Mouse (Mus musculus) G1E (cell line): Measurements from ENCODE around the gene Pkd2l1. TPM values are rescaled to one million over a fixed set of nuclear protein-coding genes. Genes with fewer than 3 reads are reported as not detected.
A peak's percentile ranks its signal among the peaks of the same experiment; 100 is the strongest.

Experiments
- ATAC-seq: 2 replicates; pipeline ENCODE4 v1.8.0; 2016; ENCODE audit warnings: mild to moderate bottlenecking; ENCODE audit not compliant: insufficient number of reproducible peaks, poor library complexity, low FRiP score, severe bottlenecking; ENCODE audit errors: extremely low read depth
- DNase-seq: peaks from one replicate; pipeline ENCODE4 v3.0.0; 2012; ENCODE audit warnings: low spot score
- H3K27me3 ChIP-seq: 2 replicates; pipeline ENCODE4 v1.6.1; 2012; ENCODE audit warnings: mild to moderate bottlenecking, low read length, inconsistent platforms; ENCODE audit not compliant: insufficient read depth
- H3K36me3 ChIP-seq: replicated peaks from 2 replicates; pipeline ENCODE3; 2012; ENCODE audit warnings: mild to moderate bottlenecking, inconsistent platforms
- H3K4me1 ChIP-seq: 2 replicates; pipeline ENCODE4 v1.6.1; 2012; ENCODE audit warnings: low read depth, low read length, inconsistent platforms, mixed read lengths; ENCODE audit not compliant: insufficient read depth
- H3K4me3 ChIP-seq: 2 replicates; pipeline ENCODE4 v1.5.1; 2012; ENCODE audit warnings: low read depth, mild to moderate bottlenecking, inconsistent platforms, low read length, moderate library complexity, mixed read lengths
- H3K9me3 ChIP-seq: replicated peaks from 2 replicates; pipeline ENCODE4 v1.6.1; 2012; ENCODE audit warnings: inconsistent platforms
- CTCF ChIP-seq: IDR thresholded peaks from 2 replicates; pipeline ENCODE4 v1.5.1; 2012; ENCODE audit warnings: low read depth, low read length, inconsistent platforms, mixed read lengths
- GATA1 ChIP-seq: IDR thresholded peaks from 2 replicates; pipeline ENCODE4 v1.6.1; 2012; ENCODE audit warnings: borderline replicate concordance, low read length, inconsistent platforms, mixed read lengths
- GATA2 ChIP-seq: IDR thresholded peaks from 2 replicates; pipeline ENCODE4 v1.6.1; 2012; ENCODE audit warnings: low read depth, low read length, inconsistent platforms, borderline replicate concordance
- POLR2AphosphoS5 ChIP-seq: IDR thresholded peaks from 2 replicates; pipeline ENCODE4 v1.6.1; 2012; ENCODE audit warnings: low read depth, low read length, inconsistent platforms; ENCODE audit not compliant: insufficient replicate concordance
- TAL1 ChIP-seq: conservative IDR thresholded peaks from 2 replicates; pipeline ENCODE4 v1.6.1; 2012; ENCODE audit warnings: low read depth, low read length, inconsistent platforms, mixed read lengths
- polyA plus RNA-seq: library from polyadenylated mRNA; stranded (reverse); fragments of >175 nt; gene quantifications from 2 replicates; pipeline ENCODE4 v1.2.3, GENCODE M21; 2012
- total RNA-seq, 2 experiments: library from RNA; stranded (forward) in 1 of 2; stranded (reverse) in 1 of 2; fragments of 200-1000 nt in 1 of 2; fragments of >200 nt in 1 of 2; fragmentation: Nextera tagmentation in 1 of 2; gene quantifications; 2 replicates each; pipeline ENCODE4 v1.2.3; 2014 to 2017

The Pkd2l1 gene
- total and polyA plus RNA-seq, 3 experiments = not detected

- H3K36me3 ChIP-seq = peaks cover 68% of the 10 kb centered on the region
- ATAC-seq (no peak), DNase-seq (no peak)
- H3K4me1 ChIP-seq = peaks cover 27% of the 10 kb centered on the region
- TF ChIP-seq POLR2AphosphoS5 = no peak
- no peak for TF ChIP-seq GATA1
- TF ChIP-seq CTCF = no peak
- TF ChIP-seq TAL1 = no peak
- TF ChIP-seq GATA2 = no peak
- no peaks in the 10 kb centered on the region for H3K27me3 ChIP-seq
- no peak overlapping the region for H3K4me3 ChIP-seq
- H3K9me3 ChIP-seq = no peaks in the 10 kb centered on the region
These were observed 81.9 kb downstream of the Pkd2l1 start for GRCm38 (mm10) chr19:44110356-44110755.

GRCm38 (mm10) chr19:44108996-44109395 is 83.2 kb downstream of the Pkd2l1 start:
- no peak overlapping the region for H3K4me3 ChIP-seq
- TF ChIP-seq GATA2 (no peak), GATA1 (no peak), POLR2AphosphoS5 (no peak), TAL1 (no peak), CTCF (no peak)
- no peaks in the 10 kb centered on the region for H3K27me3 ChIP-seq
- ATAC-seq (no peak), DNase-seq (no peak)
- peaks cover 57% of the 10 kb centered on the region for H3K36me3 ChIP-seq
- H3K9me3 ChIP-seq = no peaks in the 10 kb centered on the region
- peaks cover 34% of the 10 kb centered on the region for H3K4me1 ChIP-seq

DNA sequence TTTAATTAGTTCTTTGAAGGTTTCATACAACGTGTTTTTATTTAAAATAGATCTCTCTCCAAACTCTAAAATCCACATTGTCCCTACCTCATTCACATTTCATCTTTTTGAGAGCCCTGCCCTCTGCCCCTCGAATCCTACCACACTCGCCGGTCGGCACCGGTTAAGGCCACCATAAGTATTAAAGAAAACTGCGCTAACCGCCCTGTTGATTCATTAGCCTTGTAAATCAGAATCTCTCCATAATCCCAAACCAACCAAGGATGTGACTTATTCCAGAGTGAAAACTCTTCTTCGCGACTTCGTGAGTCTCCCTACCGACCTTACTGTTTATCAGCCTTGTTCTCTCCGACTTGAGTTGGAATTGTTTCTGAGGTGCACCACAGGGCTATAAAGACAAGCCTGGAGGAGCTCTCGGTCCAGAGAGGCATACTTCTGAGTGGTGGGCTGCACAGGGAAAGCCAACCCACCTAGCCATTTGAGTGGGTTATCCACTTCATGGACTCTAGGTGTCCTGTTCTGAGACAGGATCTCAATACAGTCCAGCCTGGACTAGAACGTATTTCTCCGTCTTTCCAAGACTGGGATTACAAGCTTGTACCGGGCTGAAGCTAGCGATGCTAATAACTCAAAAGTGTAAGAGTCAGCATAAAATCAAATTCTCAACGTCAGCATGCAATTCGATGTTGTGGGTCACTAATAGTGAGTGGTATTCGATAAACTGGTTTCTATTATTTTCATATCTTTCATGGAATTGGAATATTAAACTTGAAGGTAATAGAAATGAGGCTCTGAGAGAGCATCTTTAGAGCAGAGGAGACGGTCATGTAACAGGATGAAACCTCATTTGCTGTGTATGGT is 84.4 kb downstream of the Pkd2l1 start:
- Histone ChIP-seq H3K9me3 (no peaks in the 10 kb centered on the region), H3K27me3 (no peaks in the 10 kb centered on the region), H3K4me1 (peaks cover 34% of the 10 kb centered on the region), H3K4me3 (peak overlapping the region; percentile 100), H3K36me3 (peaks cover 53% of the 10 kb centered on the region)
- TF ChIP-seq POLR2AphosphoS5 = no peak
- TF ChIP-seq CTCF = no peak
- TF ChIP-seq TAL1 = no peak
- no peak for TF ChIP-seq GATA1
- TF ChIP-seq GATA2 = no peak
- no peak for ATAC-seq
- no peak for DNase-seq

DNA sequence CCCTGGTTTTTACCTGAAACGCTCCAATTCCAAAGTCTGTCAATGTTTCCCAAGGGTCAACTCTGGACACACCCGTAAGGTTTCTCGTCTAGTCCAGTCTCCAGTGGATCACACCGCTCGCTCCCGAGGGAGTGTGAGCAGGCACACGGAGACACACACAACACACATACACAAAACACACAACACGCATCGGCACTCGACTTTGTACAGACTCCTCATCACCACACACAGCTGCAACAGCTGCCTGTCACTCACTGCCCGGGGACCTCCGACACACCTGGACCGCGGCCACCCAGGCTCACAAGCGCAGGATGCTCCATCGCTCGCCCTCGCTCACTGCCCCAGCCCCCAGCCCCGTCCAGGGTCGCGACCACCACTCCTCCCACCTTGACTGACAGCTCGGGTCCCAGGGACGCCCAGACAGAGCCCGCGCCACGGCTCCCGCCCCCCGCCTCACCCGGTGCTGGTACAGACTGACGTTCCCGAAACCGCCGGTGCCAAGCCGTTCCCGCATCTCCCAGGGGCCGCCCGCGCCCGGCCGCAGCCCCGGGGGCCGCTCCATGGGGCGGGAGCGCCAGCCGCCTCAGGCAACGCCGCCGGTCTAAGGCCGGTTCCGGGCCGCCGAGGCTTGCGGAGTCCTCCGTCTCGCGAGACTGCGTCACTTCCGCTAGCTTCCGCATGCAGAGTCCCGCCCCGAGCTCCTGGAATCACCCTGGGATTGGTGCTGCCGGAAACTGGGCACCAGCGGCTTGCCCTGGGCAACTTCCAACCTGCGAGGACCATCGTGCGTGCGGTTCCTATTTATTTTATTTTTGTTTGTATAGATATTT is 85.2 kb downstream of the Pkd2l1 start, which contains the start of gene Chuk:
Chuk (minus strand) TSS at position 650 of the 830 bp plus-strand sequence.
- H3K9me3 ChIP-seq = no peaks in the 10 kb centered on the region
- TF ChIP-seq CTCF (no peak), TAL1 (no peak), GATA1 (no peak), GATA2 (no peak), POLR2AphosphoS5 (no peak)
- peak within 1 kb of the TSS; percentile 100 for H3K4me3 ChIP-seq
- no peaks in the 10 kb centered on the region for H3K27me3 ChIP-seq
- H3K36me3 ChIP-seq = peaks cover 51% of the 10 kb centered on the region
- ATAC-seq (peak; percentile 85), DNase-seq (peak; percentile 95)
- peaks cover 34% of the 10 kb centered on the region for H3K4me1 ChIP-seq

DNA sequence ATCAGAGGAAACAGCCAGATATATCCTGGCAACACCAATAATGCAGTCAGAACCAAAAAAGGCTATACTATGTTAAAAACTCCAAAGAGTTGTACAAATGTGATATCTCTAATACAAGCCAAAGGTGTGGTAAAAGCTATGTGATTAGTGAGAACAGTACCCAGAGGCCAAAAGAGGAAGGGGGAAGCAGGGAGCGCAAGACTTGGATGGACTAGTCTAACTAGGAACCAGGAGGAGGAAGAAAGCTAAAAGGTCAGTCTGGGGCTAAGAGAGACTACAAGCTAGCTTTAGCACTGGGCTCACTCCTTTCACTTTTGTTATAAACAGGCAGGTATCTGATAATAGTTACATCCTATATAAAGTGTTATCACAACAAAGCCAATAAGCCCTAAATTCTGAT is 87.8 kb downstream of the Pkd2l1 start:
- no peak overlapping the region for H3K4me3 ChIP-seq
- H3K27me3 ChIP-seq = no peaks in the 10 kb centered on the region
- TF ChIP-seq TAL1 = no peak
- no peak for TF ChIP-seq GATA2
- TF ChIP-seq CTCF = no peak
- no peak for TF ChIP-seq GATA1
- no peak for TF ChIP-seq POLR2AphosphoS5
- no peak for DNase-seq
- no peak for ATAC-seq
- no peaks in the 10 kb centered on the region for H3K9me3 ChIP-seq
- H3K36me3 ChIP-seq = peaks cover 44% of the 10 kb centered on the region
- peaks cover 34% of the 10 kb centered on the region for H3K4me1 ChIP-seq

- Histone ChIP-seq H3K27me3 (no peaks in the 10 kb centered on the region), H3K9me3 (no peaks in the 10 kb centered on the region), H3K4me1 (peaks cover 25% of the 10 kb centered on the region), H3K36me3 (peaks cover 49% of the 10 kb centered on the region), H3K4me3 (no peak overlapping the region)
- DNase-seq = no peak
- no peak for ATAC-seq
- TF ChIP-seq TAL1 (no peak), CTCF (no peak), GATA1 (no peak), POLR2AphosphoS5 (no peak), GATA2 (no peak)
These were observed 89.2 kb downstream of the Pkd2l1 start for GRCm38 (mm10) chr19:44103001-44103400.
